Mouse (Mus musculus): Measurements from ENCODE around the gene Fhl1.
A peak's percentile ranks its signal among the peaks of the same experiment; 100 is the strongest.

The Fhl1 gene

GRCm38 (mm10) chrX:56753317-56754289 is 22.0 kb downstream of the Fhl1 start:
- DNase-seq = no peak

DNA sequence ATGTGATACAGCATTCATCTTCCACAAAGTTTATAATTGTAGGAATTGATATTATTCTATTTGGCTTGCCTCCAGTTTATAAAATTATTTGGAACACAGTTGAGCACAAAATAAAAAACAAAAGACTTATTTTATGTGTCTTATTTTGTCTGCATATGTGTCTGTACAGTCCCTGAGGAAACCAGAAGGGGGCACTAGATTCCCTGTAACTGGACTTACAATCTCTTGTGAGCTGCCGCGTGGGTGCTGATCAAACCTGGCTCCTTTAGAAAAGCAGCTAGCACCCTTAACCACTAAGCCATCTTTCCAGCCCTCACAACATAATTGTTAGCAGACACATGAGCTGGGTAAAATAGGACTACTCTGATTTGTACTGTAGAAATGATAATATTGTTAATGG is 24.1 kb downstream of the Fhl1 start:
- peak; percentile 59 for DNase-seq

DNA sequence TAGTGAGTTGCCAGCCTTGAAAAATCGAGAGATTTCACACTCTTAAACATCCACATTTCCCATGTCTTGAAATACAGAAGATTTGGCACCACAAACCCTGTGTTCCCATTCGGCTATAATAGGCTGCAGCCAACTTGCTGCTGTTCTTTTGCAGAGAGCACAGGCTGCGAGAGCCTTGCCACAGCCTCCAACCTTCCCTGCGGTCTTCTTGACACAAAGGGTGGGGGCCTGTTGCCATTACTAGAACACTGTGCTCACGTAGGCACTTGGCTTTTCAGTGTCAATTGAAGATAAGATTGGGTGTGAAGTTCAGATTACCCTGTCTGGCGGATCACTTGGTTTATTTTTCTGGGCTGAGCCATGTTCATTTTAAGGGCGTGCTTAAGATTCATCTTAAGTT is 24.8 kb downstream of the Fhl1 start:
- DNase-seq = no peak

GRCm38 (mm10) chrX:56760257-56760760 is 28.7 kb downstream of the Fhl1 start:
- no peak for DNase-seq

GRCm38 (mm10) chrX:56769838-56770237 is 38.3 kb downstream of the Fhl1 start:
- DNase-seq = peak; percentile 60

GRCm38 (mm10) chrX:56771751-56772150 is 40.2 kb downstream of the Fhl1 start:
- DNase-seq = no peak

DNA sequence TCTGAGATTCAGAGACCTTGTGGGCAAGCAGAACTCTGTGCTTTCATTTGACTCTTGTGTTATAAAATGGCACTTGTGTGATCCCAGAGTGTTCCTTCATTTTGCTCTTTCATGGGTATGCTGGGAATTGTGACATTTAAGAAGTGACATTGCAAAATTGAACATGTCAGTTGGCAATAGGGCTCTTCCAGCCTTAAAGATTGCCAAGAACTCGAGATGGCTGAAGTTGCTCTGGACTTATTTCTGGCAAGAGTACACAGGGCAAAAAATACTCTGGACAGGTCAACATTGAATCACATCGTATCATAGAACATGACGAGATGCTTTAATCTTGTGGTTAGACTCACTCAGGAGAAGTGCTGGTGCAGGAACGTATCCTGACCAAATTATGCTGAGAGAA is 41.7 kb downstream of the Fhl1 start:
- DNase-seq = no peak

DNA sequence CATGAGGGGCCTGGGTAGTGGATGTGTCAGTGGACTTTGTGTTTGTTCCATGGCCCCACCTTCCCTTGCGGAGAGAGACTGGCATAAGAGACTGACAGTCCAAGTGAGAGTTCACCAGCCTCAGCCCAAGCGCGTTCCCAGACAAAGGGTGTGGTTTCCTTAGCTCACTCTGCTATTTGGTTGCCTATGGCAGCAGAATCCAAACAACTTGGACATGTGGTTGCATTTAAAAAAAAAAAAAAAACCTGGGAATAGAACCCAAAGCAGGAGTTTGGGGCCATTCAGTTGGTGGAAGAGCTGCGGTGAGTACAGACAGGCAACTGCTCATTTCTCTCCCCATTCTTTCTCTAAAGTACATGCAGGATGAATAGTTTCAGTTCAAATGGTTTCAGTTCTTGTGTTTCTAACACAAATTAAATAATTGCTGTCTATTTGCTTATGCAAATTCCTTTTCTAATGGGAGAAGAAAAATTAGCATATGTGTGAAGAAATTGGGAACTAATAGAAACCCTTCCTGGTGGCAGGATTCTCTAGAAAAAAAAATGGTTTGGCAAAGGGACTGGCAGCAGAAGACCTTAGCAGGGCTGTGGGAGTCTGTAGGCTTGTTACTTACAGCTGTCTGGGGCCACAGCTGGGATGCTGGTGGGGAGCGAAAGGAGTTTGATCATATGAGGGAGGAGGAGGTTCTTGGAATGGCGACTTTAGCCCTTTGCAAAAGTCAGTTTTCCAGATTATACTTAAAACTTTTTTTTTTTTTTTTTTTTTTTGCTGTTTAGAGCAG is 54.9 kb downstream of the Fhl1 start:
- peak; percentile 70 for DNase-seq

DNA sequence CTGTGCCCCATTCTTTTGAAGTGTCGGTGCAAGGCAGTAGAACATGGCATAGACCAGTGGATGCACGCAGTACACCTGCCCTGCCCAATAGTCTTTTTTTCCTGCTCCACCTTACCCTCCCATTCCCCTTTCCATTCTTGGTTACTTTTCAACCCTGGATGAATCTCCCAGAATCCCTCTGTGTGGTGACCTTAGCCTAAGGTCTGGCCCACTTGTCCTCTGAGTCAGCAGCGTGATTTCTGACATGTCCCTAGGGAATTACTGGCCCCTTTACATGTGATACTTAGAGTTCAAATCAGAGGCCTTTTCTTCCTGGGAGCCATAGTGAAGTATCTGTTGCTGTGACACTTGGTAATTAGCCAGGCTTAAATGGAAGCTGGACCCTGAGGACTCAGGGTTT is 55.9 kb downstream of the Fhl1 start:
- no peak for DNase-seq

GRCm38 (mm10) chrX:56790591-56790990 is 59.0 kb downstream of the Fhl1 start:
- no peak for DNase-seq

- peak; percentile 70 for DNase-seq
Measured at GRCm38 (mm10) chrX:56791268-56791667, 59.7 kb downstream of the Fhl1 start.

GRCm38 (mm10) chrX:56821765-56822603 is 90.4 kb downstream of the Fhl1 start, which contains the start of gene Map7d3:
Gene Map7d3 (minus strand): TSS chrX:56822326.
- peak; percentile 9 for DNase-seq

DNA sequence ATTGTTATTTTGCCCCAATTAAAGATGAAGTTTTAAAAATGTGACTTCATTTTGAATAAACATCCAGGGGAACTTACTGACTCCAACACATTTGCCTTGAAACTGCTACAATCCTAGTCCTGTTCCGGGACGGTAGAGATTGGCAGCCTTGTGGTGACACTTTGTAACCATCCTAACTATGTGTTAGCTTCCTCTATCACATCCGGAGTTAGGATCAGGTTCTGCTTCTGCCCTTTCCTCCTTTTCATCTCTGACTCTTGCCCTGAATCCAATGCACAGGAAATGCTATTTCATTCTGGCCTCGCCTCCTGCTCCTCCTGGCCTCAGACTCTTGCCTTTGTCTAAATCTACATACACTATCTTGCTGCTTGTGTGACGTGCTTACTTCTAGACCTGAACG is 95.9 kb downstream of the Fhl1 start:
- no peak for DNase-seq

DNA sequence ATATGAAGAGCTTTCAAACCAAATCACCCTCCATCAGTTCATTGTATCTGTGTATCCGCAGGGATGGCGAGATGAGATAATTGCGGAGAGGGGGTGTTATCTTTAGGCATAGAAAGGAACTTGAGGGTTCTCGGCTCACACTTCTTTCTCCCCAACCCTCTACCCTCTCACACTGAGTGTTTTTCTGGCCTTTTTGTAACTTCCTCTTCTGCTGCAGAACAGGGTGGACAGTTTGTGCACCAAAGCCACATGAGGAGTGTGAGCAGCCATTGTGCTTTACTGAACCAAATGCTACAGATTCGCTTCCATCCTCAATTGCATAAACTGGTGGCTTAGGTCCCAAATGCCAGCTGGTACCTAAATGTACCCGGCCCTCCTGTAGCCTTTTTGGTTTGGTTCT is 104.3 kb downstream of the Fhl1 start:
- no peak for DNase-seq

DNA sequence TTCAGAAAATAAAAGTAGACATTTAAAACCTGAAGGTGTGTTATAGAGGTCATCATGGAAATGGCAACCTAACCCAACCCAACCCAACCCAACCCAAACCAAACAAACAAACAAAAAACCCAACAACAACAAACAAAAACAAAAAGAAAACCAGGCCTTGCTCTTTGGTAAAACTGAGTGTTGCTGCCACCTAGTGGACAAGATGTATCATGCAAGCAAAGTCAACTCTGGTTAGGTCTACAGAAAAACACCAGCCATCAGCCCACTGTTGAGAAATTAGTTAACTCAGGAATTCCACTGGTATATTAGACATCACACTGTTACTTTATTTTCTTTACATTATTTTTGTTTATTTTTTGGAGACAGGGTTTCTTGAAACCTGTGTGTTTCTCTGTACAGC is 107.8 kb downstream of the Fhl1 start:
- peak; percentile 20 for DNase-seq

- no peak for DNase-seq
Measured at GRCm38 (mm10) chrX:56841255-56841654, 109.7 kb downstream of the Fhl1 start.

All from lung, postnatal 10 days (tissue).